9 mouse cellular contexts compared by ENCODE assay signal in genomic region chr11:73199879-73200278, GRCm38 (mm10). TPM values are rescaled to one million over a fixed set of nuclear protein-coding genes. Genes with fewer than 3 reads are reported as not detected.
DNase-seq lines count a peak whose midpoint lies in the region; ATAC-seq and TF ChIP-seq lines count a peak whose summit lies in the region.
"Had no signal": no experiment of that assay in that cellular context is flagged by ENCODE, and none has a peak within 500 bp of the region (broad histone marks: within the 10 kb centered on the region; RNA-seq: fewer than 3 reads in every experiment).

No protein-coding gene starts in this region.

- DNase-seq in ES-E14 (ENCODE audit: low read depth, low spot score) = no peak
- DNase-seq in forebrain, postnatal 0 days = peak; percentile 9
- peak; percentile 40 to 64 for DNase-seq in kidney, postnatal 25 days
- DNase-seq in midbrain, embryonic 14.5 days = no peak
- no peak for DNase-seq in ovary, postnatal 36 days (ENCODE audit: low spot score)
- DNase-seq in Muller cell, postnatal 12 days (ENCODE audit: inconsistent ontology term) = no peak

- no peaks in the 10 kb centered on the region for H3K79me3 ChIP-seq in C2C12 (ENCODE audit: low read depth)

- in situ Hi-C loops in ES-E14 (cut with MboI; ENCODE audit: low sequenced_read_pairs in 2 of 2, unreplicated experiment in 2 of 2) = no loop called here

- H3K4me3 ChIP-seq in C2C12 (ENCODE audit: insufficient read depth, poor library complexity, severe bottlenecking) = peak overlapping the region; percentile 48
- peak overlapping the region; percentile 81 to 96 for H3K4me3 ChIP-seq in ES-E14 (ENCODE audit: insufficient read depth in 1 of 2, low read depth in 1 of 2, low read length in 2 of 2, poor library complexity in 1 of 2, severe bottlenecking in 1 of 2)
- peak overlapping the region; percentile 78 for H3K4me3 ChIP-seq in forebrain, postnatal 0 days (ENCODE audit: low read depth, low read length)
- peak overlapping the region; percentile 56 for H3K4me3 ChIP-seq in midbrain, embryonic 14.5 days (replicated peaks; ENCODE audit: low read depth, low read length)

- H3K27ac ChIP-seq in ES-E14 (ENCODE audit: insufficient read depth, low read depth, low read length, poor library complexity, severe bottlenecking) = no peak overlapping the region
- H3K27ac ChIP-seq in forebrain, postnatal 0 days (ENCODE audit: low read depth, low read length) = 0 out of 2 replicates have a peak overlapping the region, but pooled peaks have one; percentile 15
- no peak overlapping the region for H3K27ac ChIP-seq in midbrain, embryonic 14.5 days (replicated peaks; ENCODE audit: low read depth, low read length)

- peak overlapping the region; percentile 54; the same call in 1 of the 2 replicates for H3K9ac ChIP-seq in ES-E14 (ENCODE audit: insufficient read depth, low read depth, low read length, poor library complexity, severe bottlenecking)
- H3K9ac ChIP-seq in forebrain, postnatal 0 days = peak overlapping the region; percentile 68
- peak overlapping the region; percentile 77 for H3K9ac ChIP-seq in midbrain, embryonic 14.5 days (replicated peaks; ENCODE audit: low read length)

- H3K36me3 ChIP-seq in C2C12 (ENCODE audit: control insufficient read depth, insufficient read depth) = no peaks in the 10 kb centered on the region
- H3K36me3 ChIP-seq in ES-E14 (ENCODE audit: control insufficient read depth, insufficient read depth, low read length, poor library complexity, severe bottlenecking) = no peaks in the 10 kb centered on the region
- H3K36me3 ChIP-seq in forebrain, postnatal 0 days (ENCODE audit: insufficient read depth) = peaks cover 10% of the 10 kb centered on the region
- H3K36me3 ChIP-seq in midbrain, embryonic 14.5 days (ENCODE audit: control insufficient read depth, insufficient read depth, low read length) = peaks cover 8% of the 10 kb centered on the region

- TF ChIP-seq CTCF in C2C12 (IDR thresholded peaks at IDR 0.05; ENCODE audit: control insufficient read depth, insufficient read depth, insufficient read length) = no peak
- no peak for TF ChIP-seq CTCF in forebrain, postnatal 0 days (IDR thresholded peaks at IDR 0.05; ENCODE audit: low read depth)

- H3K4me2 ChIP-seq in forebrain, postnatal 0 days (ENCODE audit: low read depth) = peak overlapping the region; percentile 97
- peak overlapping the region; percentile 93 for H3K4me2 ChIP-seq in midbrain, embryonic 14.5 days (ENCODE audit: low read length)

- 4% methylated on average over 12 of the region's 12 CpGs for WGBS in forebrain, postnatal 0 days
- WGBS in midbrain, embryonic 14.5 days = 6% methylated on average over 12 of the region's 12 CpGs

- no peaks in the 10 kb centered on the region for H3K27me3 ChIP-seq in C2C12 (ENCODE audit: control insufficient read depth, insufficient read depth, insufficient read length)
- H3K27me3 ChIP-seq in forebrain, postnatal 0 days (ENCODE audit: insufficient read depth, low read length) = no peaks in the 10 kb centered on the region; the same call in 1 of the 2 replicates
- no peaks in the 10 kb centered on the region for H3K27me3 ChIP-seq in midbrain, embryonic 14.5 days (ENCODE audit: control insufficient read depth, insufficient read depth, low read length)

- ATAC-seq in forebrain, postnatal 0 days = no peak
- no peak for ATAC-seq in midbrain, embryonic 14.5 days (ENCODE audit: low FRiP score, low TSS enrichment)
- ATAC-seq in frontal cortex, adult (ENCODE audit: low TSS enrichment) = no peak

- H3K79me2 ChIP-seq in C2C12 (ENCODE audit: control insufficient read depth, insufficient read depth) = no peaks in the 10 kb centered on the region

- H3K4me1 ChIP-seq in ES-E14 (ENCODE audit: control insufficient read depth in 2 of 2, insufficient read depth in 2 of 2, low read length in 2 of 2, poor library complexity in 1 of 2) = no peaks in the 10 kb centered on the region
- H3K4me1 ChIP-seq in forebrain, postnatal 0 days (ENCODE audit: insufficient read depth) = peaks cover 20% of the 10 kb centered on the region
- H3K4me1 ChIP-seq in midbrain, embryonic 14.5 days (ENCODE audit: control insufficient read depth, insufficient read depth, low read length) = peaks cover 17% of the 10 kb centered on the region

- H3ac ChIP-seq in C2C12 (ENCODE audit: control insufficient read depth, insufficient read length, low read depth) = no peak overlapping the region

- no peaks in the 10 kb centered on the region for H3K9me3 ChIP-seq in ES-E14 (ENCODE audit: control insufficient read depth, insufficient read depth, low read depth, low read length)
- no peaks in the 10 kb centered on the region for H3K9me3 ChIP-seq in forebrain, postnatal 0 days (ENCODE audit: low read length)
- no peaks in the 10 kb centered on the region for H3K9me3 ChIP-seq in midbrain, embryonic 14.5 days (ENCODE audit: control insufficient read depth, low read length)

TF ChIP-seq in C2C12, 6 proteins besides CTCF, POLR2A, EP300 and RAD21:
- TF ChIP-seq USF1 (IDR thresholded peaks at IDR 0.05; ENCODE audit: low read depth) (no peak), MYOD1 (IDR thresholded peaks at IDR 0.05; ENCODE audit: control insufficient read depth, insufficient read length, low read depth) (no peak), CEBPB (IDR thresholded peaks at IDR 0.05; ENCODE audit: low read depth) (no peak), FOSL1 (IDR thresholded peaks at IDR 0.05; ENCODE audit: insufficient read depth, low read length, poor library complexity, severe bottlenecking) (no peak), MAX (IDR thresholded peaks at IDR 0.05) (no peak), MYOG (IDR thresholded peaks at IDR 0.05; ENCODE audit: control insufficient read depth, extremely low read depth, insufficient read length) (no peak)
TF ChIP-seq in C2C12: peak in this region for 0.

TF ChIP-seq in ES-E14, 5 proteins besides CTCF, POLR2A, EP300 and RAD21:
- TF ChIP-seq ZNF384 (IDR thresholded peaks at IDR 0.05; ENCODE audit: low read depth, low read length) (no peak), HCFC1 (IDR thresholded peaks at IDR 0.05; ENCODE audit: borderline replicate concordance, insufficient read depth, low read length) (no peak), CHD2 (IDR thresholded peaks at IDR 0.05; ENCODE audit: low read depth, low read length) (no peak), MAFK (IDR thresholded peaks at IDR 0.05; ENCODE audit: insufficient read depth, low read depth, low read length) (no peak)

RNA-seq across cellular contexts. Expression of gene Shpk, which starts 0.6 kb away (rescaled TPM):
- polyA plus RNA-seq in C2C12 (2012; fragmentation: generic; extraction: Trizol) = 0.28 TPM
- total RNA-seq in ES-E14 (2012; rRNA removed) = 1.3 and 2.3 TPM in 2 replicates
- 0.85 and 1.8 TPM in 2 replicates for total RNA-seq in forebrain, postnatal 0 days (2014; rRNA removed)
- 1.5 and 2.2 TPM in 2 replicates for polyA plus RNA-seq in forebrain, postnatal 0 days (2015; fragmentation: Nextera tagmentation; extraction: Ambion mirVana)
- polyA plus RNA-seq in midbrain, embryonic 14.5 days (2014; fragmentation: Nextera tagmentation; extraction: Ambion mirVana) = 1.1 and 1.6 TPM in 2 replicates

RNA-seq across cellular contexts. Expression of gene Ctns, which starts 1.0 kb away (rescaled TPM):
- 4.2 TPM for polyA plus RNA-seq in C2C12 (2012; fragmentation: generic; extraction: Trizol)
- total RNA-seq in ES-E14 (2012; rRNA removed) = 15.8 and 22.1 TPM in 2 replicates
- total RNA-seq in forebrain, postnatal 0 days (2014; rRNA removed) = 15.3 and 17.0 TPM in 2 replicates
- polyA plus RNA-seq in forebrain, postnatal 0 days (2015; fragmentation: Nextera tagmentation; extraction: Ambion mirVana) = 9.6 and 12.7 TPM in 2 replicates
- polyA plus RNA-seq in midbrain, embryonic 14.5 days (2014; fragmentation: Nextera tagmentation; extraction: Ambion mirVana) = 18.1 and 23.0 TPM in 2 replicates

RNA-seq across cellular contexts. Expression of gene Tax1bp3, which starts 23.0 kb away (rescaled TPM):
- polyA plus RNA-seq in C2C12 (2012; fragmentation: generic; extraction: Trizol) = 159 TPM
- total RNA-seq in ES-E14 (2012; rRNA removed) = 18.4 and 55.0 TPM in 2 replicates
- 52.2 and 59.5 TPM in 2 replicates for total RNA-seq in forebrain, postnatal 0 days (2014; rRNA removed)
- 122 and 137 TPM in 2 replicates for polyA plus RNA-seq in forebrain, postnatal 0 days (2015; fragmentation: Nextera tagmentation; extraction: Ambion mirVana)
- 149 and 165 TPM in 2 replicates for polyA plus RNA-seq in midbrain, embryonic 14.5 days (2014; fragmentation: Nextera tagmentation; extraction: Ambion mirVana)

RNA-seq across cellular contexts. Expression of gene Emc6, which starts 23.0 kb away (rescaled TPM):
- 71.6 TPM for polyA plus RNA-seq in C2C12 (2012; fragmentation: generic; extraction: Trizol)
- total RNA-seq in ES-E14 (2012; rRNA removed) = 80.7 and 95.4 TPM in 2 replicates
- total RNA-seq in forebrain, postnatal 0 days (2014; rRNA removed) = 127 and 153 TPM in 2 replicates
- 182 and 219 TPM in 2 replicates for polyA plus RNA-seq in forebrain, postnatal 0 days (2015; fragmentation: Nextera tagmentation; extraction: Ambion mirVana)
- 144 and 151 TPM in 2 replicates for polyA plus RNA-seq in midbrain, embryonic 14.5 days (2014; fragmentation: Nextera tagmentation; extraction: Ambion mirVana)

RNA-seq across cellular contexts. Expression of gene Trpv1, which starts 34.2 kb away (rescaled TPM):
- 0.01 TPM for polyA plus RNA-seq in C2C12 (2012; fragmentation: generic; extraction: Trizol)
- 0.16 and 0.22 TPM in 2 replicates for total RNA-seq in ES-E14 (2012; rRNA removed)
- total RNA-seq in forebrain, postnatal 0 days (2014; rRNA removed) = 0.38 TPM in 2 replicates
- 0.22 and 0.38 TPM in 2 replicates for polyA plus RNA-seq in forebrain, postnatal 0 days (2015; fragmentation: Nextera tagmentation; extraction: Ambion mirVana)
- 0.50 TPM in 1 of 2 replicates, not detected in the other for polyA plus RNA-seq in midbrain, embryonic 14.5 days (2014; fragmentation: Nextera tagmentation; extraction: Ambion mirVana)
- total RNA-seq: heart, postnatal 10 days had no signal

Comparison
In these comparisons a context has a peak if more than half of its experiments do, and no peak if none do; other contexts are left out.
1. DNase-seq: peak in forebrain, postnatal 0 days (single experiment) and kidney, postnatal 25 days (2 of 2); none in ES-E14 (single experiment), midbrain, embryonic 14.5 days (single experiment), ovary, postnatal 36 days (single experiment) and Muller cell, postnatal 12 days (single experiment).
2. Peak in every context shown above with its lines, with median percentiles within 50 percentile points of each other: H3K4me3 ChIP-seq and H3K9ac ChIP-seq.